ENCODE assay signal across 12 mouse cellular contexts in genomic region chr11:117544507-117544906, GRCm38 (mm10).
"Had no signal": no experiment of that assay in that cellular context is flagged by ENCODE, and none has a peak within 500 bp of the region (broad histone marks: within the 10 kb centered on the region; RNA-seq: fewer than 3 reads in every experiment).

No protein-coding gene starts in this region.

- H3K4me3 ChIP-seq: liver, embryonic 13.5 days; midbrain, embryonic 12.5 days; myocyte; neural tube, embryonic 13.5 days had no signal

- H3K4me1 ChIP-seq: liver, embryonic 13.5 days had no signal

- H3K36me3 ChIP-seq: liver, embryonic 13.5 days; midbrain, embryonic 12.5 days; neural tube, embryonic 13.5 days had no signal

- H3K9me3 ChIP-seq: liver, embryonic 13.5 days; midbrain, embryonic 12.5 days; neural tube, embryonic 13.5 days had no signal

- DNase-seq: kidney, adult 8-10 months; kidney, postnatal 14 days; kidney, postnatal 4 days; liver, embryonic 13.5 days; lung, adult 2 months; lung, postnatal 14 days; lung, postnatal 4 days; thymus, adult 2 months; thymus, postnatal 25 days had no signal

- H3K27ac ChIP-seq: liver, embryonic 13.5 days; midbrain, embryonic 12.5 days; neural tube, embryonic 13.5 days had no signal

- H3K9ac ChIP-seq: liver, embryonic 13.5 days; midbrain, embryonic 12.5 days; neural tube, embryonic 13.5 days had no signal
